Mouse (Mus musculus): ENCODE measurements around the gene Pknox1.

- no peak for TF ChIP-seq CTCF (conservative IDR thresholded peaks at IDR 0.05; ENCODE audit: insufficient read depth, insufficient read length, low read depth, low read length)
- TF ChIP-seq POLR2A (IDR thresholded peaks at IDR 0.05; ENCODE audit: low read depth, low read length): no peak
Measured at GRCm38 (mm10) chr17:31547974-31548373, 16.6 kb upstream of the Pknox1 start.

Data from kidney, adult 2 months (tissue).